Comparison of ENCODE assay signal across 9 mouse cellular contexts in the genomic region with DNA sequence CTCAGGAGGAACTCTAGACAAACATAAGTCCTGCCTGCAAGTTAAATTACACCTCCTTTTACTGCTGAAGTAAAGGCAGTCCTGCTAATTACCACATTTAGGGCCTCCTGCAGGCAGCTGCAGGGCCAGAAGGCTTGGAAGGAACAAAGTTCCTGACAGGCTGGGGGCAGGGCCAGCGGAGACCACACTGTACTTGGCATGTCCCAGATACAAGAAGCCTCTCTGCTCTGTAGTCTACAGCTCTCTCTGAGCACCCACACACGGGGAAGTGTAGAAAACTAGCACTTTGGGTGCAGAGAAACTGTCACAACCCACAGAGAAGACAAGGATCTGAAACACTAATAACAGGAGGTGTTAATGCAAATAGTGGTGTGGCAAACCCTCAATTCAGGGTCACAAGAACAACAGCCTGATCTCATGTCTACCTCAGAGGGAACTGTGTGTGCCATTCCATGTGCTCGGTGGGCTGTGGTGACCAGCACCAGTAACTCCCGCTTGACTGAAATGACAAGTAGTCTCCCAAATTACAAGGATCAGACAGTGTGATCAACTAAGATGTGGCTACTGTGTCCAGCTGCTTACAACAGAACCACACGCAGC. TPM values are rescaled to one million over a fixed set of nuclear protein-coding genes. Genes with fewer than 3 reads are reported as not detected.
A peak's percentile ranks its signal among the peaks of the same experiment; 100 is the strongest.
DNase-seq lines count a peak whose midpoint lies in the region; ATAC-seq and TF ChIP-seq lines count a peak whose summit lies in the region.
"Had no signal": no experiment of that assay in that cellular context is flagged by ENCODE, and none has a peak within 500 bp of the region (broad histone marks: within the 10 kb centered on the region; RNA-seq: fewer than 3 reads in every experiment).

No protein-coding gene starts in this region.

- ATAC-seq in intestine, embryonic 16.5 days, result peak; percentile 87
- ATAC-seq in limb, embryonic 14.5 days (ENCODE audit: low FRiP score, low read depth), result no peak
- no peak for ATAC-seq in erythroblast, adult 5-6 weeks (replicated peaks; ENCODE audit: low FRiP score, poor library complexity, severe bottlenecking)

- peak overlapping the region; percentile 57 for H3K27ac ChIP-seq in intestine, embryonic 16.5 days (ENCODE audit: low read length)
- H3K27ac ChIP-seq in limb, embryonic 14.5 days (replicated peaks; ENCODE audit: low read depth, low read length), result 0 out of 2 replicates have a peak overlapping the region, but pooled peaks have one; percentile 21
- H3K27ac ChIP-seq: neural tube, embryonic 13.5 days had no signal

- peaks cover 15% of the 10 kb centered on the region for H3K4me1 ChIP-seq in intestine, embryonic 16.5 days (ENCODE audit: control insufficient read depth, insufficient read depth, low read length)
- H3K4me1 ChIP-seq in limb, embryonic 14.5 days (ENCODE audit: control insufficient read depth, insufficient read depth, low read length), result peaks cover 8% of the 10 kb centered on the region

- no peak overlapping the region for H3K4me2 ChIP-seq in intestine, embryonic 16.5 days (ENCODE audit: low read depth, low read length)
- H3K4me2 ChIP-seq in limb, embryonic 14.5 days (replicated peaks; ENCODE audit: low read depth, low read length, severe bottlenecking), result no peak overlapping the region
- H3K4me2 ChIP-seq: neural tube, embryonic 13.5 days had no signal

- no peaks in the 10 kb centered on the region for H3K27me3 ChIP-seq in intestine, embryonic 16.5 days (replicated peaks; ENCODE audit: control insufficient read depth, insufficient read depth, low read length)
- no peaks in the 10 kb centered on the region for H3K27me3 ChIP-seq in limb, embryonic 14.5 days (ENCODE audit: control insufficient read depth, insufficient read depth, low read length)
- H3K27me3 ChIP-seq: neural tube, embryonic 13.5 days had no signal

- TF ChIP-seq POLR2A in limb, embryonic 14.5 days (IDR thresholded peaks at IDR 0.05; ENCODE audit: borderline replicate concordance, extremely low read depth, insufficient read depth, insufficient read length), result no peak

- DNase-seq in layer of hippocampus, adult 11-12 months (ENCODE audit: low spot score), result peak; percentile 41
- no peak for DNase-seq in layer of hippocampus, postnatal 14 days (ENCODE audit: low spot score in 2 of 2)
- peak; percentile 6 for DNase-seq in embryo, embryonic 10.5 days (ENCODE audit: low spot score)
- no peak for DNase-seq in limb, embryonic 14.5 days (ENCODE audit: low spot score)
- DNase-seq in urinary bladder, postnatal 14 days (ENCODE audit: low spot score), result no peak
- DNase-seq in urinary bladder, postnatal 4 days (ENCODE audit: low spot score in 2 of 2), result no peak

- no peak overlapping the region for H3K4me3 ChIP-seq in intestine, embryonic 16.5 days (ENCODE audit: low read length)
- no peak overlapping the region for H3K4me3 ChIP-seq in limb, embryonic 14.5 days (replicated peaks; ENCODE audit: low read length)
- H3K4me3 ChIP-seq: neural tube, embryonic 13.5 days had no signal

- WGBS in intestine, embryonic 16.5 days, result 32% methylated on average over 5 of the region's 5 CpGs
- WGBS in limb, embryonic 14.5 days, result 15% methylated on average over 5 of the region's 5 CpGs

- H3K36me3 ChIP-seq in intestine, embryonic 16.5 days (ENCODE audit: control insufficient read depth, insufficient read depth, low read length), result no peaks in the 10 kb centered on the region
- H3K36me3 ChIP-seq in limb, embryonic 14.5 days (ENCODE audit: control insufficient read depth, insufficient read depth, low read length), result no peaks in the 10 kb centered on the region
- H3K36me3 ChIP-seq: neural tube, embryonic 13.5 days had no signal

- H3K9me3 ChIP-seq in intestine, embryonic 16.5 days (ENCODE audit: control insufficient read depth, low read length), result no peaks in the 10 kb centered on the region
- H3K9me3 ChIP-seq in limb, embryonic 14.5 days (ENCODE audit: control insufficient read depth, low read length), result no peaks in the 10 kb centered on the region
- H3K9me3 ChIP-seq: neural tube, embryonic 13.5 days had no signal

- H3K9ac ChIP-seq in intestine, embryonic 16.5 days (ENCODE audit: low read depth, low read length), result 0 out of 2 replicates have a peak overlapping the region, but pooled peaks have one; percentile 5
- peak overlapping the region; percentile 34; the same call in 1 of the 2 replicates for H3K9ac ChIP-seq in limb, embryonic 14.5 days (ENCODE audit: low read depth, low read length, severe bottlenecking)
- H3K9ac ChIP-seq: neural tube, embryonic 13.5 days had no signal

RNA-seq across cellular contexts. Expression of a gene that starts 37.8 kb away (rescaled TPM):
- 100 to 1,000 TPM; 178 to 182 TPM for total RNA-seq in layer of hippocampus, postnatal 14 days (2021)
- 67.1 and 73.1 TPM in 2 replicates for polyA plus RNA-seq in intestine, embryonic 16.5 days (2015; fragmentation: Nextera tagmentation; extraction: Ambion mirVana)
- polyA plus RNA-seq in limb, embryonic 14.5 days (2012; rRNA removed), result 61.5 and 62.7 TPM in 2 replicates
- 53.8 and 58.0 TPM in 2 replicates for polyA plus RNA-seq in limb, embryonic 14.5 days (2014; fragmentation: Nextera tagmentation; extraction: Ambion mirVana)
- 27.4 and 34.4 TPM in 2 replicates for total RNA-seq in erythroblast, adult 5-6 weeks (2015; ENCODE audit: low replicate concordance)
- 12.0 and 21.9 TPM in 2 replicates for total RNA-seq in erythroblast, adult 5-6 weeks (2017; ENCODE audit: low replicate concordance)

RNA-seq across cellular contexts. Expression of a gene that starts 42.5 kb away (rescaled TPM):
- 10 to 100 TPM; 54.0 to 57.1 TPM for total RNA-seq in layer of hippocampus, postnatal 14 days (2021)
- polyA plus RNA-seq in intestine, embryonic 16.5 days (2015; fragmentation: Nextera tagmentation; extraction: Ambion mirVana), result 30.3 and 31.3 TPM in 2 replicates
- polyA plus RNA-seq in limb, embryonic 14.5 days (2012; rRNA removed), result 30.7 and 36.3 TPM in 2 replicates
- polyA plus RNA-seq in limb, embryonic 14.5 days (2014; fragmentation: Nextera tagmentation; extraction: Ambion mirVana), result 20.9 and 26.9 TPM in 2 replicates
- total RNA-seq in erythroblast, adult 5-6 weeks (2015; ENCODE audit: low replicate concordance), result 1.7 and 5.0 TPM in 2 replicates
- total RNA-seq in erythroblast, adult 5-6 weeks (2017; ENCODE audit: low replicate concordance), result 7.4 and 22.4 TPM in 2 replicates

RNA-seq across cellular contexts. Expression of a gene that starts 57.8 kb away (rescaled TPM):
- 10 to 100 TPM; 22.5 to 23.5 TPM for total RNA-seq in layer of hippocampus, postnatal 14 days (2021)
- polyA plus RNA-seq in intestine, embryonic 16.5 days (2015; fragmentation: Nextera tagmentation; extraction: Ambion mirVana), result 33.5 and 34.5 TPM in 2 replicates
- 34.2 and 36.1 TPM in 2 replicates for polyA plus RNA-seq in limb, embryonic 14.5 days (2012; rRNA removed)
- polyA plus RNA-seq in limb, embryonic 14.5 days (2014; fragmentation: Nextera tagmentation; extraction: Ambion mirVana), result 23.1 and 23.5 TPM in 2 replicates
- 13.0 and 26.1 TPM in 2 replicates for total RNA-seq in erythroblast, adult 5-6 weeks (2015; ENCODE audit: low replicate concordance)
- total RNA-seq in erythroblast, adult 5-6 weeks (2017; ENCODE audit: low replicate concordance), result 10.3 and 11.9 TPM in 2 replicates

Comparison
In these comparisons a context has a peak if more than half of its experiments do, and no peak if none do; other contexts are left out.
1. DNase-seq: peak in layer of hippocampus, adult 11-12 months (single experiment) and embryo, embryonic 10.5 days (single experiment); none in layer of hippocampus, postnatal 14 days (0 of 2), limb, embryonic 14.5 days (single experiment), urinary bladder, postnatal 14 days (single experiment) and urinary bladder, postnatal 4 days (0 of 2).
2. RNA of a gene that starts 37.8 kb away (total RNA-seq): 178 to 182 TPM in layer of hippocampus, postnatal 14 days; 12.0 to 34.4 TPM in erythroblast, adult 5-6 weeks; every median in the first group is over 4 times any median in the second.